Mouse (Mus musculus) neutrophil, adult 5-6 weeks (primary cell): ENCODE data around the gene Gm4177. TPM values are rescaled to one million over a fixed set of nuclear protein-coding genes. Genes with fewer than 3 reads are reported as not detected.
"Not testable (repeated sequence)": the region's sequence is repeated elsewhere in the genome, so short reads cannot be mapped to it uniquely, and the experiment has no call there.

Source experiments
- ATAC-seq: fragments of 151-379, 151-347 bp; 2 replicates; pipeline ENCODE4 v1.8.0; 2017; ENCODE audit warnings: mild to moderate bottlenecking, moderate TSS enrichment; ENCODE audit not compliant: insufficient number of reproducible peaks, poor library complexity, low FRiP score, severe bottlenecking; ENCODE audit errors: extremely low read depth
- total RNA-seq: library from RNA; stranded (forward); fragments of 200-1000 nt; gene quantifications from 2 replicates; pipeline ENCODE4 v1.2.3, GENCODE M21; 2017

Gene Gm4177
- total RNA-seq, result not detected in 2 replicates

DNA sequence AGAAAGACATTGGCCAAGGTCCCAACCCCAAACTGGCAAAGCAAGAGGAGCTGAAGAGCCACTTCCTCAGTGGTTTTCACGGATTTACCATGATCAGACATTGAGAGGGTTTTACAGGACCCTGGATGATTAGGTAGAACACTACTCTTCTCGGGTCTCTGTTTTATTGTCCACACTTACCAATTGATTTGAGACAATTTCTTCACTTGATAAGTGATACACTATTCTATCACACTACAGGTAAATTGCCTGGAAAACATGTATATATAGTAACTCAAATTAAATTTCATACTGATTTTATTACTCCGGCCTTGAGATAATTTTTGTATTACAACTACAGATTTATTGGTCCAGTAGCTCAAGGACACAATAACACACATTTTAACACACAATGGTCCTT, at the start of gene Gm4177:
Gm4177 (minus strand) TSS at position 101 of the 400 bp plus-strand sequence.
- not testable (repeated sequence) for ATAC-seq

- ATAC-seq, result not testable (repeated sequence)
Observed at GRCm38 (mm10) chr7:21844167-21844566, 47.6 kb upstream of the Gm4177 start, which contains the start of gene Gm5725. Gm5725 (minus strand) TSS chr7:21844267.

DNA sequence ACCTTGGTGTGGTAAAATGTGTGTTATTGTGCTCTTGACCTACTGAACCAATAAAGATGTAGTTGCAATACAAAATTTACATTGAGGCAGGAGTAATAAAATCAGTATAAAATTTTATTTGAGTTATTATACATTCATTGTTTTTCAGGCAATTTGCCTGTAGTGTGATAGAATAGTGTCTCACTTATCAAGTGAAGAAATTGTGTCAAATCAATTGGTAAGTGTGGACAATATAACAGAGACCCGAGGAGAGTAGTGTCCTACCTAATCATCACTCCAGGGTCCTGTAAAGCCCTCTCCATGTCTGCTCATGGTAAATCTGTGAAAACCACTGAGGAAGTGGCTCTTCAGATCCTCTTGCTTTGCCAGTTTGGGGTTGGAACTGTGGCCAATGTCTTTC, 35.5 kb upstream of the Gm4177 start, which contains the start of gene Vmn1r135:
Vmn1r135 (plus strand) TSS at position 301 of the 400 bp plus-strand sequence.
- not testable (repeated sequence) for ATAC-seq

- ATAC-seq, result not testable (repeated sequence)
Observed at GRCm38 (mm10) chr7:21761375-21761774, 35.2 kb downstream of the Gm4177 start, which contains the start of gene Gm4175. Gm4175 (minus strand) TSS chr7:21761475.

Other genes starting within 250 kb of the Gm4177 start
- not detected in 2 replicates for gene Vmn1r132, start 182.6 kb downstream of the Gm4177 start, total RNA-seq
- gene Gm4175, start 35.3 kb downstream of the Gm4177 start, total RNA-seq, result not detected in 2 replicates
- not detected in 2 replicates for gene Vmn1r135, start 35.6 kb upstream of the Gm4177 start, total RNA-seq
- not detected in 2 replicates for gene Gm5725, start 47.5 kb upstream of the Gm4177 start, total RNA-seq
- not detected in 2 replicates for gene Gm5891, start 124.6 kb upstream of the Gm4177 start, total RNA-seq
- not detected in 2 replicates for gene Vmn1r137, start 197.9 kb upstream of the Gm4177 start, total RNA-seq
- gene Vmn1r138, start 232.2 kb upstream of the Gm4177 start, total RNA-seq, result not detected in 2 replicates